Mouse (Mus musculus): ENCODE data around the gene Cadm4. TPM values are rescaled to one million over a fixed set of nuclear protein-coding genes. Genes with fewer than 3 reads are reported as not detected.

Cadm4 gene
- polyA plus RNA-seq, 1 experiment = 160 TPM

- Histone ChIP-seq H3K79me3 (ENCODE audit: low read depth) (peaks cover 37% of the 10 kb centered on the region), H3K4me3 (ENCODE audit: insufficient read depth, poor library complexity, severe bottlenecking) (no peak overlapping the region), H3K36me3 (ENCODE audit: control insufficient read depth, insufficient read depth) (peaks cover 84% of the 10 kb centered on the region), H3ac (ENCODE audit: control insufficient read depth, insufficient read length, low read depth) (no peak overlapping the region), H3K79me2 (ENCODE audit: control insufficient read depth, insufficient read depth) (peaks cover 46% of the 10 kb centered on the region), H3K27me3 (ENCODE audit: control insufficient read depth, insufficient read depth, insufficient read length) (no peaks in the 10 kb centered on the region)
- TF ChIP-seq CTCF (IDR thresholded peaks at IDR 0.05; ENCODE audit: control insufficient read depth, insufficient read depth, insufficient read length) = no peak
- TF ChIP-seq FOSL1 (IDR thresholded peaks at IDR 0.05; ENCODE audit: insufficient read depth, low read length, poor library complexity, severe bottlenecking) = peak; percentile 80
- TF ChIP-seq USF1 (IDR thresholded peaks at IDR 0.05; ENCODE audit: low read depth) = no peak
- peak; percentile 63 for TF ChIP-seq MAX (IDR thresholded peaks at IDR 0.05)
- TF ChIP-seq MYOG (IDR thresholded peaks at IDR 0.05; ENCODE audit: control insufficient read depth, extremely low read depth, insufficient read length) = no peak
- peak; percentile 18 for TF ChIP-seq MYOD1 (IDR thresholded peaks at IDR 0.05; ENCODE audit: control insufficient read depth, insufficient read length, low read depth)
Measured at GRCm38 (mm10) chr7:24470356-24470755, 11.5 kb upstream of the Cadm4 start.

GRCm38 (mm10) chr7:24472442-24472841 lies 9.4 kb upstream of the Cadm4 start:
- Histone ChIP-seq H3K36me3 (ENCODE audit: control insufficient read depth, insufficient read depth) (peaks cover 72% of the 10 kb centered on the region), H3K27me3 (ENCODE audit: control insufficient read depth, insufficient read depth, insufficient read length) (no peaks in the 10 kb centered on the region)

GRCm38 (mm10) chr7:24472937-24473336 lies 8.9 kb upstream of the Cadm4 start:
- Histone ChIP-seq H3K4me3 (ENCODE audit: insufficient read depth, poor library complexity, severe bottlenecking) (no peak overlapping the region), H3K79me2 (ENCODE audit: control insufficient read depth, insufficient read depth) (peaks cover 20% of the 10 kb centered on the region)
- TF ChIP-seq FOSL1 (IDR thresholded peaks at IDR 0.05; ENCODE audit: insufficient read depth, low read length, poor library complexity, severe bottlenecking) (no peak), CTCF (IDR thresholded peaks at IDR 0.05; ENCODE audit: control insufficient read depth, insufficient read depth, insufficient read length) (peak; percentile 23)

More at GRCm38 (mm10) chr7:24472442-24472841, 9.4 kb upstream of the Cadm4 start:
- Histone ChIP-seq H3ac (ENCODE audit: control insufficient read depth, insufficient read length, low read depth) (no peak overlapping the region), H3K4me3 (ENCODE audit: insufficient read depth, poor library complexity, severe bottlenecking) (no peak overlapping the region), H3K79me3 (ENCODE audit: low read depth) (peaks cover 17% of the 10 kb centered on the region), H3K79me2 (ENCODE audit: control insufficient read depth, insufficient read depth) (peaks cover 25% of the 10 kb centered on the region)
- no peak for TF ChIP-seq FOSL1 (IDR thresholded peaks at IDR 0.05; ENCODE audit: insufficient read depth, low read length, poor library complexity, severe bottlenecking)
- no peak for TF ChIP-seq USF1 (IDR thresholded peaks at IDR 0.05; ENCODE audit: low read depth)
- TF ChIP-seq MAX (IDR thresholded peaks at IDR 0.05) = no peak
- TF ChIP-seq CEBPB (IDR thresholded peaks at IDR 0.05; ENCODE audit: low read depth) = no peak
- TF ChIP-seq MYOD1 (IDR thresholded peaks at IDR 0.05; ENCODE audit: control insufficient read depth, insufficient read length, low read depth) = no peak
- no peak for TF ChIP-seq CTCF (IDR thresholded peaks at IDR 0.05; ENCODE audit: control insufficient read depth, insufficient read depth, insufficient read length)
- no peak for TF ChIP-seq MYOG (IDR thresholded peaks at IDR 0.05; ENCODE audit: control insufficient read depth, extremely low read depth, insufficient read length)

GRCm38 (mm10) chr7:24473913-24474529 lies 7.8 kb upstream of the Cadm4 start:
- TF ChIP-seq CTCF (IDR thresholded peaks at IDR 0.05; ENCODE audit: control insufficient read depth, insufficient read depth, insufficient read length) (peak; percentile 81), MYOG (IDR thresholded peaks at IDR 0.05; ENCODE audit: control insufficient read depth, extremely low read depth, insufficient read length) (no peak), MAX (IDR thresholded peaks at IDR 0.05) (no peak), MYOD1 (IDR thresholded peaks at IDR 0.05; ENCODE audit: control insufficient read depth, insufficient read length, low read depth) (no peak)
- Histone ChIP-seq H3K36me3 (ENCODE audit: control insufficient read depth, insufficient read depth) (peaks cover 60% of the 10 kb centered on the region), H3K79me3 (ENCODE audit: low read depth) (peaks cover 4% of the 10 kb centered on the region), H3ac (ENCODE audit: control insufficient read depth, insufficient read length, low read depth) (no peak overlapping the region), H3K27me3 (ENCODE audit: control insufficient read depth, insufficient read depth, insufficient read length) (no peaks in the 10 kb centered on the region), H3K79me2 (ENCODE audit: control insufficient read depth, insufficient read depth) (peaks cover 9% of the 10 kb centered on the region), H3K4me3 (ENCODE audit: insufficient read depth, poor library complexity, severe bottlenecking) (no peak overlapping the region)

More at GRCm38 (mm10) chr7:24472937-24473336, 8.9 kb upstream of the Cadm4 start:
- H3ac ChIP-seq (ENCODE audit: control insufficient read depth, insufficient read length, low read depth) = no peak overlapping the region
- peaks cover 71% of the 10 kb centered on the region for H3K36me3 ChIP-seq (ENCODE audit: control insufficient read depth, insufficient read depth)
- H3K27me3 ChIP-seq (ENCODE audit: control insufficient read depth, insufficient read depth, insufficient read length) = no peaks in the 10 kb centered on the region
- H3K79me3 ChIP-seq (ENCODE audit: low read depth) = peaks cover 14% of the 10 kb centered on the region

- Histone ChIP-seq H3K79me3 (ENCODE audit: low read depth) (peaks cover 4% of the 10 kb centered on the region), H3ac (ENCODE audit: control insufficient read depth, insufficient read length, low read depth) (no peak overlapping the region), H3K79me2 (ENCODE audit: control insufficient read depth, insufficient read depth) (peaks cover 9% of the 10 kb centered on the region), H3K27me3 (ENCODE audit: control insufficient read depth, insufficient read depth, insufficient read length) (no peaks in the 10 kb centered on the region), H3K36me3 (ENCODE audit: control insufficient read depth, insufficient read depth) (peaks cover 54% of the 10 kb centered on the region), H3K4me3 (ENCODE audit: insufficient read depth, poor library complexity, severe bottlenecking) (no peak overlapping the region)
- TF ChIP-seq MYOD1 (IDR thresholded peaks at IDR 0.05; ENCODE audit: control insufficient read depth, insufficient read length, low read depth) (no peak), CEBPB (IDR thresholded peaks at IDR 0.05; ENCODE audit: low read depth) (no peak), MYOG (IDR thresholded peaks at IDR 0.05; ENCODE audit: control insufficient read depth, extremely low read depth, insufficient read length) (no peak), CTCF (IDR thresholded peaks at IDR 0.05; ENCODE audit: control insufficient read depth, insufficient read depth, insufficient read length) (no peak), MAX (IDR thresholded peaks at IDR 0.05) (no peak), FOSL1 (IDR thresholded peaks at IDR 0.05; ENCODE audit: insufficient read depth, low read length, poor library complexity, severe bottlenecking) (no peak), USF1 (IDR thresholded peaks at IDR 0.05; ENCODE audit: low read depth) (no peak)
Measured at GRCm38 (mm10) chr7:24474811-24475506, 6.9 kb upstream of the Cadm4 start.

Measured in C2C12 (cell line).